Mouse (Mus musculus): Measurements from ENCODE around the gene Gm20388. TPM values are rescaled to one million over a fixed set of nuclear protein-coding genes. Genes with fewer than 3 reads are reported as not detected.

The Gm20388 gene
- total and polyA plus RNA-seq, 3 experiments: 0.02 to 0.05 TPM; not detected in 1

GRCm38 (mm10) chr8:121001951-121002350, 1091.3 kb downstream of the Gm20388 start:
- Histone ChIP-seq H3K36me3 (replicated peaks) (no peaks in the 10 kb centered on the region), H3K27me3 (ENCODE audit: insufficient read depth, low read length) (no peaks in the 10 kb centered on the region; the same call in 1 of the 2 replicates), H3K4me1 (ENCODE audit: insufficient read depth, low read depth, low read length) (no peaks in the 10 kb centered on the region), H3K4me3 (ENCODE audit: low read depth, low read length) (no peak overlapping the region), H3K9me3 (replicated peaks) (peaks cover 79% of the 10 kb centered on the region)
- TF ChIP-seq CTCF (IDR thresholded peaks at IDR 0.05; ENCODE audit: low read depth, low read length) (no peak), TAL1 (conservative IDR thresholded peaks at IDR 0.05; ENCODE audit: low read depth, low read length) (no peak), POLR2AphosphoS5 (IDR thresholded peaks at IDR 0.05; ENCODE audit: insufficient replicate concordance, low read depth, low read length) (no peak), GATA1 (IDR thresholded peaks at IDR 0.05; ENCODE audit: borderline replicate concordance, low read length) (no peak), GATA2 (IDR thresholded peaks at IDR 0.05; ENCODE audit: borderline replicate concordance, low read depth, low read length) (no peak)
- DNase-seq (ENCODE audit: low spot score) (no peak), ATAC-seq (ENCODE audit: extremely low read depth, insufficient number of reproducible peaks, low FRiP score, poor library complexity, severe bottlenecking) (no peak)

- Histone ChIP-seq H3K27me3 (ENCODE audit: insufficient read depth, low read length) (no peaks in the 10 kb centered on the region; the same call in 1 of the 2 replicates), H3K4me1 (ENCODE audit: insufficient read depth, low read depth, low read length) (no peaks in the 10 kb centered on the region), H3K4me3 (ENCODE audit: low read depth, low read length) (no peak overlapping the region), H3K9me3 (replicated peaks) (peaks cover 77% of the 10 kb centered on the region), H3K36me3 (replicated peaks) (no peaks in the 10 kb centered on the region)
- TF ChIP-seq GATA1 (IDR thresholded peaks at IDR 0.05; ENCODE audit: borderline replicate concordance, low read length) (no peak), CTCF (IDR thresholded peaks at IDR 0.05; ENCODE audit: low read depth, low read length) (no peak), GATA2 (IDR thresholded peaks at IDR 0.05; ENCODE audit: borderline replicate concordance, low read depth, low read length) (no peak), POLR2AphosphoS5 (IDR thresholded peaks at IDR 0.05; ENCODE audit: insufficient replicate concordance, low read depth, low read length) (no peak), TAL1 (conservative IDR thresholded peaks at IDR 0.05; ENCODE audit: low read depth, low read length) (no peak)
- DNase-seq (ENCODE audit: low spot score) (no peak), ATAC-seq (ENCODE audit: extremely low read depth, insufficient number of reproducible peaks, low FRiP score, poor library complexity, severe bottlenecking) (no peak)
Measured at GRCm38 (mm10) chr8:121002871-121003539, 1092.4 kb downstream of the Gm20388 start.

GRCm38 (mm10) chr8:121003639-121004038, 1093.0 kb downstream of the Gm20388 start:
- peaks cover 78% of the 10 kb centered on the region for H3K9me3 ChIP-seq (replicated peaks)
- no peak for ATAC-seq (ENCODE audit: extremely low read depth, insufficient number of reproducible peaks, low FRiP score, poor library complexity, severe bottlenecking)
- no peaks in the 10 kb centered on the region; the same call in 1 of the 2 replicates for H3K27me3 ChIP-seq (ENCODE audit: insufficient read depth, low read length)
- DNase-seq (ENCODE audit: low spot score): no peak
- H3K4me3 ChIP-seq (ENCODE audit: low read depth, low read length): no peak overlapping the region
- no peaks in the 10 kb centered on the region for H3K36me3 ChIP-seq (replicated peaks)
- H3K4me1 ChIP-seq (ENCODE audit: insufficient read depth, low read depth, low read length): no peaks in the 10 kb centered on the region
- TF ChIP-seq CTCF (IDR thresholded peaks at IDR 0.05; ENCODE audit: low read depth, low read length) (no peak), GATA1 (IDR thresholded peaks at IDR 0.05; ENCODE audit: borderline replicate concordance, low read length) (no peak), GATA2 (IDR thresholded peaks at IDR 0.05; ENCODE audit: borderline replicate concordance, low read depth, low read length) (no peak), POLR2AphosphoS5 (IDR thresholded peaks at IDR 0.05; ENCODE audit: insufficient replicate concordance, low read depth, low read length) (no peak), TAL1 (conservative IDR thresholded peaks at IDR 0.05; ENCODE audit: low read depth, low read length) (no peak)

- no peak for DNase-seq (ENCODE audit: low spot score)
- H3K27me3 ChIP-seq (ENCODE audit: insufficient read depth, low read length): no peaks in the 10 kb centered on the region
- H3K4me3 ChIP-seq (ENCODE audit: low read depth, low read length): no peak overlapping the region
- H3K4me1 ChIP-seq (ENCODE audit: insufficient read depth, low read depth, low read length): no peaks in the 10 kb centered on the region
- TF ChIP-seq TAL1 (conservative IDR thresholded peaks at IDR 0.05; ENCODE audit: low read depth, low read length): no peak
- no peaks in the 10 kb centered on the region for H3K36me3 ChIP-seq (replicated peaks)
- peaks cover 97% of the 10 kb centered on the region for H3K9me3 ChIP-seq (replicated peaks)
- ATAC-seq (ENCODE audit: extremely low read depth, insufficient number of reproducible peaks, low FRiP score, poor library complexity, severe bottlenecking): no peak
Measured at GRCm38 (mm10) chr8:121013318-121013717, 1102.7 kb downstream of the Gm20388 start.

- H3K36me3 ChIP-seq (replicated peaks): no peaks in the 10 kb centered on the region
- TF ChIP-seq CTCF (IDR thresholded peaks at IDR 0.05; ENCODE audit: low read depth, low read length) (no peak), TAL1 (conservative IDR thresholded peaks at IDR 0.05; ENCODE audit: low read depth, low read length) (no peak), POLR2AphosphoS5 (IDR thresholded peaks at IDR 0.05; ENCODE audit: insufficient replicate concordance, low read depth, low read length) (no peak), GATA1 (IDR thresholded peaks at IDR 0.05; ENCODE audit: borderline replicate concordance, low read length) (no peak), GATA2 (IDR thresholded peaks at IDR 0.05; ENCODE audit: borderline replicate concordance, low read depth, low read length) (no peak)
- DNase-seq (ENCODE audit: low spot score) (no peak), ATAC-seq (ENCODE audit: extremely low read depth, insufficient number of reproducible peaks, low FRiP score, poor library complexity, severe bottlenecking) (no peak)
- H3K9me3 ChIP-seq (replicated peaks): peaks cover 95% of the 10 kb centered on the region
- H3K27me3 ChIP-seq (ENCODE audit: insufficient read depth, low read length): no peaks in the 10 kb centered on the region
- no peaks in the 10 kb centered on the region for H3K4me1 ChIP-seq (ENCODE audit: insufficient read depth, low read depth, low read length)
- H3K4me3 ChIP-seq (ENCODE audit: low read depth, low read length): no peak overlapping the region
Measured at GRCm38 (mm10) chr8:121016621-121017020, 1106.0 kb downstream of the Gm20388 start.

DNA sequence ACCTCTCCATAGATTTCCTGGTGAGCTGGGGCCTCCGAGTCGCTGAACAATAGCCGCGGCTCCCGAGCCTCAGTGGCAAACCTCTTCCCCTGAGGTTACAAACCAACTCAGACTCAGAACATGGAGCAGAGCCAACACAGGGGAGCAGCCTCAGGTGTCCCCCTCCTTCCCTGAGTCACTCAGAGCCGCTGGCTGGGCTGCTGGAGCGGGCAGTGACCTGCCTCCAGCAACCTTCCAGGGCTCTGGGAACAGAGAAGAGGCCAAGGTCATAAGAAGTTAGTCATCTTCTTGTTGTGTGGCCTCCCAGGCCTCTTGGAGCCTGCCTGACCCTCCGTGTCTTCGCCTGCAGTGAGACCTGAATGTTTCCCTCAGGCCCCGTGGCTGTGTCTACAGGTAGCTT, 1107.6 kb downstream of the Gm20388 start:
- TF ChIP-seq POLR2AphosphoS5 (IDR thresholded peaks at IDR 0.05; ENCODE audit: insufficient replicate concordance, low read depth, low read length) (no peak), GATA1 (IDR thresholded peaks at IDR 0.05; ENCODE audit: borderline replicate concordance, low read length) (no peak), GATA2 (IDR thresholded peaks at IDR 0.05; ENCODE audit: borderline replicate concordance, low read depth, low read length) (no peak), CTCF (IDR thresholded peaks at IDR 0.05; ENCODE audit: low read depth, low read length) (no peak), TAL1 (conservative IDR thresholded peaks at IDR 0.05; ENCODE audit: low read depth, low read length) (no peak)
- ATAC-seq (ENCODE audit: extremely low read depth, insufficient number of reproducible peaks, low FRiP score, poor library complexity, severe bottlenecking): no peak
- no peaks in the 10 kb centered on the region for H3K4me1 ChIP-seq (ENCODE audit: insufficient read depth, low read depth, low read length)
- no peaks in the 10 kb centered on the region for H3K27me3 ChIP-seq (ENCODE audit: insufficient read depth, low read length)
- DNase-seq (ENCODE audit: low spot score): no peak
- peaks cover 92% of the 10 kb centered on the region for H3K9me3 ChIP-seq (replicated peaks)
- H3K36me3 ChIP-seq (replicated peaks): no peaks in the 10 kb centered on the region
- no peak overlapping the region; the same call in 1 of the 2 replicates for H3K4me3 ChIP-seq (ENCODE audit: low read depth, low read length)

Measured in G1E (cell line).